Mouse (Mus musculus): ENCODE results near the gene Slc26a1.

Gene Slc26a1

GRCm38 (mm10) chr5:108691152-108691551 lies 15.8 kb upstream of the Slc26a1 start:
- DNase-seq (ENCODE audit: extremely low spot score) = no peak

- DNase-seq (ENCODE audit: extremely low spot score) = no peak
These were observed 13.7 kb upstream of the Slc26a1 start for GRCm38 (mm10) chr5:108689091-108689490.

GRCm38 (mm10) chr5:108680871-108681270 lies 5.5 kb upstream of the Slc26a1 start:
- DNase-seq (ENCODE audit: extremely low spot score) = no peak

GRCm38 (mm10) chr5:108679909-108680308 lies 4.5 kb upstream of the Slc26a1 start:
- DNase-seq (ENCODE audit: extremely low spot score) = no peak

GRCm38 (mm10) chr5:108678296-108678854 lies 3.0 kb upstream of the Slc26a1 start:
- no peak for DNase-seq (ENCODE audit: extremely low spot score)

GRCm38 (mm10) chr5:108677605-108678295 lies 2.4 kb upstream of the Slc26a1 start:
- peak; percentile 79 for DNase-seq (ENCODE audit: extremely low spot score)

- no peak for DNase-seq (ENCODE audit: extremely low spot score)
These were observed 1.6 kb upstream of the Slc26a1 start for GRCm38 (mm10) chr5:108676772-108677498.

- DNase-seq (ENCODE audit: extremely low spot score) = no peak
These were observed 745 bp downstream of the Slc26a1 start for GRCm38 (mm10) chr5:108674624-108675023.

- DNase-seq (ENCODE audit: extremely low spot score) = no peak
These were observed 3.6 kb downstream of the Slc26a1 start for GRCm38 (mm10) chr5:108671757-108672156.

GRCm38 (mm10) chr5:108670785-108671184 lies 4.6 kb downstream of the Slc26a1 start:
- DNase-seq (ENCODE audit: extremely low spot score) = peak; percentile 31

- no peak for DNase-seq (ENCODE audit: extremely low spot score)
These were observed 5.4 kb downstream of the Slc26a1 start for GRCm38 (mm10) chr5:108669986-108670385.

- DNase-seq (ENCODE audit: extremely low spot score) = peak; percentile 83
These were observed 6.1 kb downstream of the Slc26a1 start, which contains the start of gene Dgkq for GRCm38 (mm10) chr5:108668977-108669936. Gene Dgkq (minus strand): TSS chr5:108669672.

- no peak for DNase-seq (ENCODE audit: extremely low spot score)
These were observed 6.9 kb downstream of the Slc26a1 start for GRCm38 (mm10) chr5:108668387-108668932.

GRCm38 (mm10) chr5:108667370-108667769 lies 8.0 kb downstream of the Slc26a1 start:
- no peak for DNase-seq (ENCODE audit: extremely low spot score)

- no peak for DNase-seq (ENCODE audit: extremely low spot score)
These were observed 10.3 kb downstream of the Slc26a1 start for GRCm38 (mm10) chr5:108665066-108665465.

GRCm38 (mm10) chr5:108662772-108663171 lies 12.6 kb downstream of the Slc26a1 start:
- no peak for DNase-seq (ENCODE audit: extremely low spot score)

GRCm38 (mm10) chr5:108660632-108661268 lies 14.6 kb downstream of the Slc26a1 start:
- peak; percentile 87 for DNase-seq (ENCODE audit: extremely low spot score)

- DNase-seq (ENCODE audit: extremely low spot score) = no peak
These were observed 15.4 kb downstream of the Slc26a1 start, which contains the start of gene Idua for GRCm38 (mm10) chr5:108659698-108660631. Gene Idua (plus strand): TSS chr5:108660331.

GRCm38 (mm10) chr5:108658611-108659010 lies 16.8 kb downstream of the Slc26a1 start:
- DNase-seq (ENCODE audit: extremely low spot score) = no peak

GRCm38 (mm10) chr5:108657406-108657805 lies 18.0 kb downstream of the Slc26a1 start:
- no peak for DNase-seq (ENCODE audit: extremely low spot score)
